Comparison of ENCODE assay signal across 21 mouse cellular contexts in genomic region chr15:25321636-25322035, GRCm38 (mm10).
DNase-seq lines count a peak whose midpoint lies in the region; ATAC-seq lines count a peak whose summit lies in the region.
"Had no signal": no experiment of that assay in that cellular context is flagged by ENCODE, and none has a peak within 500 bp of the region (broad histone marks: within the 10 kb centered on the region; RNA-seq: fewer than 3 reads in every experiment).

No protein-coding gene starts in this region.

- H3K27ac ChIP-seq in liver, embryonic 16.5 days (ENCODE audit: low read length): no peak overlapping the region
- H3K27ac ChIP-seq in liver, embryonic 11.5 days (ENCODE audit: low read depth, low read length): no peak overlapping the region
- H3K27ac ChIP-seq: embryonic facial prominence, embryonic 15.5 days; heart, embryonic 15.5 days; hindbrain, embryonic 10.5 days; hindbrain, postnatal 0 days; limb, embryonic 13.5 days; stomach, postnatal 0 days had no signal

- no peak overlapping the region for H3K9ac ChIP-seq in liver, embryonic 16.5 days (ENCODE audit: low read depth, low read length)
- H3K9ac ChIP-seq in liver, embryonic 11.5 days (ENCODE audit: low read depth, low read length): no peak overlapping the region
- H3K9ac ChIP-seq: embryonic facial prominence, embryonic 15.5 days; heart, embryonic 15.5 days; limb, embryonic 13.5 days had no signal

- 50% methylated on average over 4 of the region's 4 CpGs for WGBS in liver, embryonic 16.5 days (ENCODE audit: insufficient replicate concordance)
- WGBS in liver, embryonic 11.5 days: 73% methylated on average over 4 of the region's 4 CpGs

- no peaks in the 10 kb centered on the region for H3K4me1 ChIP-seq in liver, embryonic 16.5 days (ENCODE audit: control insufficient read depth, low read depth, low read length)
- no peaks in the 10 kb centered on the region for H3K4me1 ChIP-seq in liver, embryonic 11.5 days (replicated peaks; ENCODE audit: control insufficient read depth, insufficient read depth, low read length)
- H3K4me1 ChIP-seq: embryonic facial prominence, embryonic 15.5 days; heart, embryonic 15.5 days; hindbrain, embryonic 10.5 days; limb, embryonic 13.5 days had no signal

- no peak overlapping the region for H3K4me3 ChIP-seq in liver, embryonic 16.5 days (ENCODE audit: low read depth, low read length)
- H3K4me3 ChIP-seq in liver, embryonic 11.5 days (ENCODE audit: low read depth, low read length): no peak overlapping the region
- H3K4me3 ChIP-seq: embryonic facial prominence, embryonic 15.5 days; heart, embryonic 15.5 days; hindbrain, embryonic 10.5 days; limb, embryonic 13.5 days had no signal

- ATAC-seq in liver, embryonic 16.5 days (ENCODE audit: low read depth): 0 out of 2 replicates have a peak, but pooled peaks have one; percentile 27
- no peak for ATAC-seq in liver, embryonic 11.5 days (replicated peaks; ENCODE audit: low FRiP score)
- ATAC-seq in common myeloid progenitor, adult 5-6 weeks (replicated peaks; ENCODE audit: low read depth, poor library complexity, severe bottlenecking): peak; percentile 91
- peak; percentile 47; the same call in 1 of the 2 replicates for ATAC-seq in neutrophil, adult 5-6 weeks (ENCODE audit: extremely low read depth, insufficient number of reproducible peaks, low FRiP score, poor library complexity, severe bottlenecking)
- ATAC-seq: hindbrain, postnatal 0 days; intestine, postnatal 0 days; midbrain, embryonic 16.5 days had no signal

- H3K36me3 ChIP-seq in liver, embryonic 16.5 days (ENCODE audit: control insufficient read depth, insufficient read depth): no peaks in the 10 kb centered on the region
- H3K36me3 ChIP-seq in liver, embryonic 11.5 days (ENCODE audit: control insufficient read depth, insufficient read depth, low read length): no peaks in the 10 kb centered on the region
- H3K36me3 ChIP-seq: embryonic facial prominence, embryonic 15.5 days; heart, embryonic 15.5 days; hindbrain, embryonic 10.5 days; limb, embryonic 13.5 days had no signal

- no peak overlapping the region for H3K4me2 ChIP-seq in liver, embryonic 16.5 days (ENCODE audit: low read depth, low read length)
- H3K4me2 ChIP-seq in liver, embryonic 11.5 days: no peak overlapping the region
- H3K4me2 ChIP-seq: embryonic facial prominence, embryonic 15.5 days; heart, embryonic 15.5 days; limb, embryonic 13.5 days had no signal

- no peaks in the 10 kb centered on the region for H3K9me3 ChIP-seq in liver, embryonic 16.5 days (replicated peaks; ENCODE audit: control insufficient read depth, low read length)
- H3K9me3 ChIP-seq in liver, embryonic 11.5 days (ENCODE audit: control insufficient read depth, low read length): no peaks in the 10 kb centered on the region
- H3K9me3 ChIP-seq: embryonic facial prominence, embryonic 15.5 days; heart, embryonic 15.5 days; hindbrain, embryonic 10.5 days; limb, embryonic 13.5 days had no signal

- DNase-seq in heart, adult 9 months (ENCODE audit: low spot score in 2 of 2): peak; percentile 10 to 35
- no peak for DNase-seq in heart, adult 8-10 months (ENCODE audit: low spot score)
- DNase-seq in liver, embryonic 11.5 days (ENCODE audit: low spot score): no peak
- no peak for DNase-seq in lung, postnatal 36 days
- no peak for DNase-seq in adrenal gland, adult (ENCODE audit: inconsistent age in 2 of 2, low spot score in 1 of 2)
- DNase-seq: adrenal gland, adult 8-10 months; cerebellum, adult 11 months; cerebellum, postnatal 10 days; lung, adult 2 months; retina, postnatal 1 day had no signal

- no peaks in the 10 kb centered on the region for H3K27me3 ChIP-seq in liver, embryonic 16.5 days (ENCODE audit: control insufficient read depth, insufficient read depth, low read depth, low read length)
- no peaks in the 10 kb centered on the region for H3K27me3 ChIP-seq in liver, embryonic 11.5 days (replicated peaks; ENCODE audit: control insufficient read depth, insufficient read depth, low read length)
- H3K27me3 ChIP-seq: embryonic facial prominence, embryonic 15.5 days; heart, embryonic 15.5 days; limb, embryonic 13.5 days had no signal

Comparison
In these comparisons a context has a peak if more than half of its experiments do, and no peak if none do; other contexts are left out.
1. DNase-seq: peak in heart, adult 9 months (2 of 2); none in heart, adult 8-10 months (single experiment), liver, embryonic 11.5 days (single experiment), lung, postnatal 36 days (single experiment) and adrenal gland, adult (0 of 2).